Mouse (Mus musculus) neural tube, embryonic 14.5 days (tissue): ENCODE results near the gene Btrc. TPM values are rescaled to one million over a fixed set of nuclear protein-coding genes. Genes with fewer than 3 reads are reported as not detected.

ENCODE experiments used
- ATAC-seq: fragments of 200-750 bp; cut with Nextera tagmentation; 2 replicates; pipeline ENCODE4 v1.8.0; 2017; ENCODE audit warnings: low read depth, mild to moderate bottlenecking, moderate TSS enrichment, moderate library complexity
- H3K27ac ChIP-seq: fragments of 300-500 bp; sonication (generic); 2 replicates; pipeline ENCODE4 v1.5.1; 2014; ENCODE audit warnings: low read depth, mild to moderate bottlenecking, control low read depth, low read length, moderate library complexity, mixed read lengths
- H3K27me3 ChIP-seq: fragments of 300-500 bp; sonication (generic); 2 replicates; pipeline ENCODE4 v1.6.1; 2014; ENCODE audit warnings: low read length; ENCODE audit not compliant: control insufficient read depth, insufficient read depth
- H3K36me3 ChIP-seq: fragments of 300-500 bp; sonication (generic); 2 replicates; pipeline ENCODE4 v1.6.1; 2014; ENCODE audit warnings: low read length, mixed read lengths; ENCODE audit not compliant: control insufficient read depth, insufficient read depth
- H3K4me1 ChIP-seq: fragments of 300-500 bp; sonication (generic); 2 replicates; pipeline ENCODE4 v1.6.1; 2014; ENCODE audit warnings: low read length; ENCODE audit not compliant: control insufficient read depth, insufficient read depth
- H3K4me2 ChIP-seq: fragments of 300-500 bp; sonication (generic); 2 replicates; pipeline ENCODE4 v1.6.1; 2014; ENCODE audit warnings: mild to moderate bottlenecking, low read depth, low read length, control low read depth
- H3K4me3 ChIP-seq: fragments of 300-500 bp; sonication (generic); 2 replicates; pipeline ENCODE4 v1.5.1; 2014; ENCODE audit warnings: low read depth, low read length, control low read depth, mixed read lengths
- H3K9ac ChIP-seq: fragments of 300-500 bp; sonication (generic); replicated peaks from 2 replicates; pipeline ENCODE4 v1.6.1; 2014; ENCODE audit warnings: low read depth, mild to moderate bottlenecking, control low read depth, low read length, mixed read lengths
- H3K9me3 ChIP-seq: fragments of 300-500 bp; sonication (generic); 2 replicates; pipeline ENCODE4 v1.6.1; 2016; ENCODE audit warnings: low read length; ENCODE audit not compliant: control insufficient read depth
- WGBS: fragments of 180-500 bp; shearing (Covaris S2); extraction: QIAGEN DNeasy Blood & Tissue Kit; methylation state at CpG from one replicate; pipeline ENCODE4 v1.1.7; 2014; 5-methylcytosine and 5-hydroxymethylcytosine counted together
- polyA plus RNA-seq: library from polyadenylated mRNA; unstranded; fragments of >200 nt; fragmentation: Nextera tagmentation; extraction: Ambion mirVana; gene quantifications from 2 replicates; pipeline ENCODE4 v1.2.1, GENCODE M21; 2014

The Btrc gene
- polyA plus RNA-seq, 1 experiment from 2014 or later: 70.8 TPM

- Histone ChIP-seq H3K4me1 (peaks cover 4% of the 10 kb centered on the region; the same call in 1 of the 2 replicates), H3K9me3 (no peaks in the 10 kb centered on the region), H3K27me3 (no peaks in the 10 kb centered on the region), H3K4me2 (no peak overlapping the region), H3K9ac (no peak overlapping the region), H3K27ac (no peak overlapping the region), H3K36me3 (peaks cover 12% of the 10 kb centered on the region), H3K4me3 (no peak overlapping the region)
- ATAC-seq: no peak
- WGBS: 67% methylated on average over 19 of the region's 19 CpGs
These were observed 211.6 kb downstream of the Btrc start for GRCm38 (mm10) chr19:45574941-45575631.

- Histone ChIP-seq H3K27ac (no peak overlapping the region), H3K9ac (no peak overlapping the region), H3K27me3 (no peaks in the 10 kb centered on the region), H3K4me2 (no peak overlapping the region), H3K36me3 (peaks cover 12% of the 10 kb centered on the region), H3K9me3 (no peaks in the 10 kb centered on the region), H3K4me3 (no peak overlapping the region), H3K4me1 (peaks cover 5% of the 10 kb centered on the region; the same call in 1 of the 2 replicates)
- WGBS: 12% methylated on average over 8 of the region's 8 CpGs
- no peak for ATAC-seq
These were observed 212.1 kb downstream of the Btrc start for GRCm38 (mm10) chr19:45575632-45576001.

- ATAC-seq: no peak
- Histone ChIP-seq H3K4me3 (no peak overlapping the region), H3K36me3 (peaks cover 12% of the 10 kb centered on the region)
These were observed 213.7 kb downstream of the Btrc start for GRCm38 (mm10) chr19:45577141-45577750.

GRCm38 (mm10) chr19:45578976-45579375 is 215.4 kb downstream of the Btrc start:
- Histone ChIP-seq H3K27me3 (no peaks in the 10 kb centered on the region), H3K9me3 (no peaks in the 10 kb centered on the region), H3K9ac (no peak overlapping the region), H3K4me1 (peaks cover 12% of the 10 kb centered on the region; the same call in 1 of the 2 replicates), H3K4me2 (no peak overlapping the region), H3K36me3 (peaks cover 12% of the 10 kb centered on the region), H3K27ac (no peak overlapping the region), H3K4me3 (no peak overlapping the region)
- WGBS: 91% methylated on average over 12 of the region's 12 CpGs
- no peak for ATAC-seq

More at GRCm38 (mm10) chr19:45577141-45577750, 213.7 kb downstream of the Btrc start:
- no peak overlapping the region for H3K9ac ChIP-seq
- no peak overlapping the region for H3K27ac ChIP-seq
- H3K4me1 ChIP-seq: peaks cover 11% of the 10 kb centered on the region; the same call in 1 of the 2 replicates
- no peak overlapping the region for H3K4me2 ChIP-seq
- WGBS: 82% methylated on average over 14 of the region's 14 CpGs
- no peaks in the 10 kb centered on the region for H3K9me3 ChIP-seq
- no peaks in the 10 kb centered on the region for H3K27me3 ChIP-seq

- Histone ChIP-seq H3K9me3 (no peaks in the 10 kb centered on the region), H3K4me1 (peaks cover 12% of the 10 kb centered on the region; the same call in 1 of the 2 replicates), H3K9ac (no peak overlapping the region), H3K36me3 (peaks cover 12% of the 10 kb centered on the region), H3K27ac (no peak overlapping the region), H3K4me3 (no peak overlapping the region), H3K27me3 (no peaks in the 10 kb centered on the region), H3K4me2 (no peak overlapping the region)
- 84% methylated on average over 7 of the region's 7 CpGs for WGBS
- ATAC-seq: no peak
These were observed 215.9 kb downstream of the Btrc start for GRCm38 (mm10) chr19:45579416-45579815.

Other genes with a start within 250 kb of the Btrc start
- gene Tlx1, start 213.1 kb upstream of the Btrc start, polyA plus RNA-seq: 0.35 TPM in 1 of 2 replicates, not detected in the other
- 23.0 and 24.3 TPM in 2 replicates for gene Lbx1, start 127.9 kb upstream of the Btrc start, polyA plus RNA-seq
- gene Poll, start 196.8 kb downstream of the Btrc start, polyA plus RNA-seq: 9.2 and 11.7 TPM in 2 replicates
- gene Gm17018, start 196.9 kb downstream of the Btrc start, polyA plus RNA-seq: 68.1 and 76.3 TPM in 2 replicates